Mouse (Mus musculus) cerebellum, adult 9-11 months (tissue): ENCODE data around the gene Tmem102.
A peak's percentile ranks its signal among the peaks of the same experiment; 100 is the strongest.

Source experiments
- DNase-seq: peaks from one replicate; pipeline ENCODE4 v3.0.0; 2022

Gene Tmem102

DNA sequence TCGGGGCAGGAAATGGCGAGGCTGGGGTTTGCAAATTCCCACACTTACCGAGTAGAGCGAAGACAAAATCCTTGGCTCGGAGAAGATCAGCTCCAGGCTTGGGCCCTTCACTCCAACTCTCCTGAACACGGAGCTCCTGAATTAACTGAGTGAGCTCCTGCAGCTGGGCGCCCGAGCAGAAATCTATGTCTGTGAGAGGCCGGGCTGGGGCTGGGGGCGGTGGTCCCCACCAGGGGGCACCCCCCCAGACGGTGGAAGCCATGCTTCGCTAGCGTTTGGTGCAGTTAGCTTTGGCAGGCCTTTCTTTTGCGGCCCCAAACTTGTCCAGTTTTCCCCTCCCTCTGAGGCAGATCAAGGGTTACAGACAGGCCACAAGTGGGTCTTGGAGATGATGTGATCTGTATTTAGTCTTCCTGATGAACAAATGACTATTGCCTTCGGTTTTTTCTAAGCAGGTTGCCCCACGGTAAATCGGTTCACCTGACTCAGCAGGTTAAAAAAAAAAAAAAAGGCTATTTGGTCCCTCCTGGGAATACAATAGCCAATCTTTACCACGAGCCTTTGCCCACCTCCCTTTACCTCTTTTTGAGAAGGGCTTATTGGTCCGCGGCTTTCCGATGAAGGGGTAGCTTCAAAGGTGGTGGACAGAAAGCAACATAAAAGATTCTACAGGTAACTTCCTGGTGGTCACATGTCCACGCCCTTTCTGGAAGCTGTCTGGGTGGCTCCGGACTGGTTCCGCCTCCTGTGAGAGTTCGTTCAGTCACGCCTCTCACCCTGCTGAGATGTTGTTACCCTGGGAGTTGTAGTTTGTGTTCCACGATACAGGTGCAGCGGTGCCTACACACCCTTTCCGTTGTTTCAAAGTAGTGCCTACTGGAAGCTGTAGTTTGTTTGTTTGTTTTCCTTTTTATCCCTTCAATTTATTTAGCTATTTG lies at the start of gene Tmem102:
Tmem102 (minus strand) TSS at position 653 of the 938 bp plus-strand sequence.
- DNase-seq, result no peak

GRCm38 (mm10) chr11:69854680-69855079 lies 49.3 kb upstream of the Tmem102 start:
- no peak for DNase-seq

GRCm38 (mm10) chr11:69853994-69854393 lies 48.6 kb upstream of the Tmem102 start:
- no peak for DNase-seq

DNA sequence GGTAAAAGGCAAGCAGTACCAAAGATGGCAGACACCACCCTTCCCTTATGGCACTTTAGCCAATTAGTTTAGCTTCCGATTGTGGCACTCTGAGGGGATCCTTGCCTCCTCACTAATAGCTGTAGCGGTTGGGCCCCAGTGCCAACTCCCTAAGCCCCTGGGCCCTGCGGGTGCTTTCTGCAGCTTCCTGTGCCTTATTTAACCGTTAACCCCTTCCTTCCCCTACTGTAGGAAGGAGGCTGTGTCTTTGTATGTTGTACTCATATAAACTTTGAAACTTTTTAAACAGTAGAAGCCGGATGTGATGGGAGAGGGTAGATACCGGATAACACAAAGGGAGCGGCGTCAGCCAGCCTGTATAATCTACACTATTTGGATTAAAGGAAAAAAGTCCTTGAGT lies 45.3 kb upstream of the Tmem102 start:
- no peak for DNase-seq

GRCm38 (mm10) chr11:69849884-69850283 lies 44.5 kb upstream of the Tmem102 start:
- DNase-seq, result no peak

GRCm38 (mm10) chr11:69849128-69849527 lies 43.7 kb upstream of the Tmem102 start:
- DNase-seq, result peak; percentile 15

GRCm38 (mm10) chr11:69848021-69848420 lies 42.6 kb upstream of the Tmem102 start:
- DNase-seq, result peak; percentile 86

- DNase-seq, result peak; percentile 62
These were observed 41.6 kb upstream of the Tmem102 start for GRCm38 (mm10) chr11:69846738-69847688.

GRCm38 (mm10) chr11:69846198-69846680 lies 40.8 kb upstream of the Tmem102 start, which contains the start of gene Plscr3:
TSS of gene Plscr3 (plus strand) at chr11:69846376.
- DNase-seq, result peak; percentile 93

DNA sequence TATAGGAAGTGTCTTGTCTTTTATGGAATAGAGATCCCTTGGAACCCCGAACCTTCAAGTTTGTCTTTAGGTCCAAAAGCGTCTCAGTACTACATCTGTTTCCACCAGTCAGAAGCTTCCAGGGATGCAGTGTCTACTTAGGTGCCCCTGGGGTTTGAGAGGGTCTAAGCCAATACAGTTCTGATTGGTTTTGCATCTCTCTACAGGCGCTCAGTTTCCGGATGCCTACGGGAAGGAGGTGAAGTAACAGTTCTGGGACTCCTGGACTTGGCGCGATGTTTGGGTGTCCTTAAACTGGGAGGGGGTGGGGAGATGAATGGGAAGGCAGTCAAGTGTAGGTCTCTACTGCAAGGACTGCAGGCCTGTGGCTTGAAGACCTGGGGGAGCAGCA lies 33.3 kb upstream of the Tmem102 start:
- DNase-seq, result no peak

GRCm38 (mm10) chr11:69837952-69838713 lies 32.7 kb upstream of the Tmem102 start, which contains the start of gene Tmem256:
TSS of gene Tmem256 (plus strand) at chr11:69838514.
- DNase-seq, result peak; percentile 98

DNA sequence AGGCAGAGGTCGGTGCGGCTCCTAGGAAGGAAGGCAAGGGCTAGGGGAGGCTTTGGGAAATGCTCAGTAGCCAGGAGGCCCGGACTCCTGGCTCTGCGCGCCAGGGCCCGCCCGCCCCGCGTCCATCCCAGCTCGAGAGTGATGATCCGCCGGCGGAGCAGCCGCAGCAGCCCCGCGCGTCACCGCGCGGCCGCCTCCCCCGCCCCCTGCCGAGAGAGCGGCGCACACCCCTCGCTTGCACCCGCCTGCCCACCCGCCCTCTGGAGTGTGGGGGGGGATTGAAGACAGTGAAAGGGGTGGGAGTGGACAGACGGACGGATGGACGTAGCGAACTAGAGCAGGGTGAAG lies 32.2 kb upstream of the Tmem102 start, which contains the start of gene Nlgn2:
Nlgn2 (minus strand) TSS at position 181 of the 348 bp plus-strand sequence.
- no peak for DNase-seq

DNA sequence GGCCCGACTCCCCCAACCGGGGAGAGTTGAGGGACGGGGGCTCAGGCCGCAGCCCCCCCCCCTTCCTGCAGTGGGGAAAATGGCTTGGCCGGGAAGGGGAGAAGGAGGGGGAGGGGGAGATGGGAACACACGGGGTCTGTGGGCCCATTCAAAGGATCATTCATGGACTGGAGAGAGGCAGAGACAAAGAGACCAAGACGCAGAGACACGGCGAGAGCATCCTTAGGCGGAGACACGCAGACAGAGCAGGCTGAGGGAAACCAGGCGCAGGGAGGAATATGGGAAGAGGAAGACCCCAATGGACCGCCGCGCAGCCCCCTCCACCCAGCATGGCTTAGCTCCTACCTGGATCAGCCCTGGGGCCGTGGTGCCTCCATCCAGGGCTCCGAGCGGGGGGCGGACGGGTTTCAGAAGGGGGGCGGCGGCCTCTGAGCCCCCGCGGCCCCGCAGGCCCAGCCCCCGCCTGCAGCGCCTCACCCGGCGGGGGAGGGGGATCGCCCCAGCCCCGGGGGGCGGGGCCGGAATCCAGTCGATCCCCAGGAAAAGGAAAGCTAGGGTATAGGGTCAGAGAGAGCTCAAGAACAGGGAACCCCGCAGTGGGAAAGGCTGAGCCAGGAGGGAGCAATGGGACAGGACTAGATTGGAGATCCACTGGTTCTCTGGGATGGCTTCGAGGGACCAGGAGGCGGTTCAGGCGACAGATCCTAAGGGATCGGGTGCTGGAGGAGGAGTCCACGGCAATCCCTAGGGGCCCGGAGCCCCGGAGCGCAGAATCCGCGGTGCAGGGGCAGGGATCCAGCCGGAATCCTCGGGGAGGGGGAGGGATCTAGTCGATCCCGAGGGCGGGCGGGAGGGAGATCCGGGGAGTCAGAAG lies 31.5 kb upstream of the Tmem102 start:
- DNase-seq, result peak; percentile 84

DNA sequence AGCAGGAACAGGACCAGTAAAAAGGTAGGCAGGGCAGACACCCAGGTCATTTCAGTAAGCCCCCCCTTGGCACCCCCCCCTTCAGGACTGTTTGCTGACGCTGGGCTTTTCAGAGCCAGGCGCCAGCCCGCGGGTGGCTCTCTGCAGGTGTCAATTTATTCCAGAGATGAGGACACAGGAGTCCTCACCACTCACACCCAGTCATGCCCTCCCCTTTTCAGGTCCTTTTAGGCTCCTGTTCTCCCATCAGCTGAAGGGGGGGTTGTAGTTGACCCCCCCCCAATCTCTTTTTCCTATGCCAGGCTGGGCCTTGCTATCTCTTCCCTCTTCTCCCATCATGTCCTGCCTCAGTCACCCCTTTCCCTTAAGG lies 30.5 kb upstream of the Tmem102 start:
- DNase-seq, result peak; percentile 71

DNA sequence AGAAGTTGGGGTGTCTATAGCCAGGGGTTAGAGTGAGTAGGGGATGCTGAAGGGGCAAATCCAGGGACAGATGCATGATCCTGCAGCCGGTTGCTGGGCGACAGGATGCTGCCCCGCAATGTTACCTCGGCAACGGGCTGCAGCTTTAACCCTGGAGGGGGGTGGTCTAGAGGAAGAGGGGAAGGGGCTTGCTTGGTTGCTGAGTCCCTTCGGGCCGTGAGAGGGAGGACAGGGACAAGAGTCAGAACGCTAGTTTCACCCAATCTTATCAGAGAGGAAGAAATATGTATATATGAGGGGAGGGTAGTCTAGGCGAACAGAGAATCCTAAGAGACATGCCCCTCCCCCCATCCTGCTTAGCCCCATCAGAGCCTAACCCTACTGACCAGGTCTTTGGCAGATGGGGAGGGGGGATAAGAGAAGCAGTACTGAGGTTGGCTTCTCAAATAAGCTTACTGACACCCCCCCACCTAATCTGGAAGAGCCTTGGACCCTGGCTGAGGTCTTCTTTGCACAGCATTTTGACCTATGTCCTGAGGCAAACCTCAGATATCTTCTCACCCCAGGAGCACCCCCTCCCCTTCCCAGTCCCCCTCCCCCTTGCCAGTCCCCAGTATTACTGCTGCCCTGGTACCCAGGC lies 30.0 kb upstream of the Tmem102 start:
- DNase-seq, result peak; percentile 64

GRCm38 (mm10) chr11:69834001-69834549 lies 28.7 kb upstream of the Tmem102 start:
- peak; percentile 57 for DNase-seq

DNA sequence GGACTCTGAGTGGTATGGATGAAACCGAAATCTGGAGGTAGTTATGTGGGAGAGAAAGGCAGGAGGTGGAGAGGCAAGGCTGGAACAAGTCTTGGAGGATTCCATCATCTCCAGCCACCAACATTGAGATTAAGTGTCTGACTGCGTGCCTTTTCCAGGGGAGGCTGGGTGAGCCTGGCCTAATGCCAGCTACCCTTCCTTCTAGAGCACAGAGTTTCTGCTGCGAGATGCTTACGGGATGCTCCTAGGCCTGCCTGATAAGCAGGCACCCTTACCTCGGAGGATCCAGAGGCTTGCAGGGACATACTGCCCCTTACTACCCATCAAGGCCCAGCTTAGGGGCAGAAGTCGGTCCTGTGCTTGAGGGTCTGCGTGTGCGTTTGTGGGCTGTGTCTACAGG lies 28.1 kb upstream of the Tmem102 start:
- DNase-seq, result no peak

DNA sequence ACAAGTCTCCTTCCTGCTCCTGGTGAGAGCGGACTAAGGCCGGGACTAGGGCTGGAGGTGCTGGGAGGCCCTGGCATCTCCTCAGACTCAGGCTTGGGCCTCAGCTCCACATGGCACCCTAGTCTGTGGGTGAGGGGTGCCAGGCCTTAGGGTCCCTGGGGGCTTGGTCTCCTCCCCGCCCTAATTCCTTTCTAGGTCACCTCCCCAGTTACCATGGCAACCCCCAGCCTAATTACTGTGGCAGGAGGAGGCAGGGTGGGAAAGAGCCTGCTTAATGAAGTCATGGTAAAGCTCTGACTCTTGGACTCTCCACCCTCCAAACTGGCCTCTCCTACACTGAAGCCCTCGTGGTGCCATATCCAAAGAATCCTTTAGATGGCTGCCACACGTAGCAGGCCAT lies 23.4 kb upstream of the Tmem102 start:
- peak; percentile 42 for DNase-seq

GRCm38 (mm10) chr11:69823456-69823855 lies 18.0 kb upstream of the Tmem102 start:
- DNase-seq, result peak; percentile 38

- DNase-seq, result no peak
These were observed 16.7 kb upstream of the Tmem102 start, which contains the start of gene Spem1 for GRCm38 (mm10) chr11:69822080-69822479. TSS of gene Spem1 (minus strand) at chr11:69822180.
